In genomic region chr1:45181632-45182031, GRCm38 (mm10) we compare ENCODE assay signal across 27 mouse cellular contexts.
"Had no signal": no experiment of that assay in that cellular context is flagged by ENCODE, and none has a peak within 500 bp of the region (broad histone marks: within the 10 kb centered on the region; RNA-seq: fewer than 3 reads in every experiment).

No protein-coding gene starts in this region.

- H3K27me3 ChIP-seq: embryonic facial prominence, embryonic 12.5 days; embryonic facial prominence, embryonic 13.5 days; embryonic facial prominence, embryonic 15.5 days; forebrain, embryonic 12.5 days; forebrain, embryonic 13.5 days; forebrain, embryonic 15.5 days had no signal

- DNase-seq: cerebellum, adult 9-10 months; cerebellum, adult 9-11 months; cerebellum, postnatal 10 days; cerebellum, postnatal 14 days; cerebellum, postnatal 25 days; cerebellum, postnatal 36 days; embryo, embryonic 11 days; forebrain, postnatal 0 days; gastrocnemius, adult 2 months; gastrocnemius, postnatal 10 days; gastrocnemius, postnatal 14 days; gastrocnemius, postnatal 25 days; gastrocnemius, postnatal 36 days; heart, adult 11 months; heart, adult 18-20 months; heart, adult 2 months had no signal

- H3K4me2 ChIP-seq: embryonic facial prominence, embryonic 12.5 days; embryonic facial prominence, embryonic 13.5 days; embryonic facial prominence, embryonic 15.5 days; forebrain, embryonic 12.5 days; forebrain, embryonic 13.5 days; forebrain, embryonic 15.5 days had no signal

- ATAC-seq: forebrain, embryonic 13.5 days; forebrain, embryonic 14.5 days; forebrain, embryonic 15.5 days; forebrain, embryonic 16.5 days; forebrain, postnatal 0 days had no signal

- H3K4me3 ChIP-seq: embryonic facial prominence, embryonic 10.5 days; embryonic facial prominence, embryonic 12.5 days; embryonic facial prominence, embryonic 13.5 days; embryonic facial prominence, embryonic 15.5 days; erythroblast, embryonic 14.5 days; forebrain, embryonic 10.5 days; forebrain, embryonic 12.5 days; forebrain, embryonic 13.5 days; forebrain, embryonic 15.5 days; gastrocnemius, adult 2 months; heart, adult 2 months had no signal

- H3K36me3 ChIP-seq: embryonic facial prominence, embryonic 10.5 days; embryonic facial prominence, embryonic 12.5 days; embryonic facial prominence, embryonic 13.5 days; embryonic facial prominence, embryonic 15.5 days; forebrain, embryonic 10.5 days; forebrain, embryonic 12.5 days; forebrain, embryonic 15.5 days had no signal
